Mouse (Mus musculus) liver, embryonic 16.5 days (tissue): ENCODE data around the gene Smco4. TPM values are rescaled to one million over a fixed set of nuclear protein-coding genes. Genes with fewer than 3 reads are reported as not detected.

Experiments used
- ATAC-seq: fragments of 200-750 bp; cut with Nextera tagmentation; 2 replicates; pipeline ENCODE4 v1.8.0; 2017; ENCODE audit warnings: low read depth, mild to moderate bottlenecking, moderate number of reproducible peaks, moderate library complexity
- H3K27ac ChIP-seq: fragments of 300-500 bp; sonication (generic); 2 replicates; pipeline ENCODE4 v1.5.1; 2014; ENCODE audit warnings: mild to moderate bottlenecking, low read length
- H3K27me3 ChIP-seq: fragments of 300-500 bp; sonication (generic); 2 replicates; pipeline ENCODE4 v1.6.1; 2014; ENCODE audit warnings: low read depth, low read length, mixed read lengths; ENCODE audit not compliant: control insufficient read depth, insufficient read depth
- H3K36me3 ChIP-seq: fragments of 300-500 bp; sonication (generic); 2 replicates; pipeline ENCODE4 v1.6.1; 2014; ENCODE audit warnings: mild to moderate bottlenecking; ENCODE audit not compliant: control insufficient read depth, insufficient read depth
- H3K4me1 ChIP-seq: fragments of 300-500 bp; sonication (generic); 2 replicates; pipeline ENCODE4 v1.6.1; 2014; ENCODE audit warnings: low read depth, low read length, mixed read lengths; ENCODE audit not compliant: control insufficient read depth
- H3K4me2 ChIP-seq: fragments of 300-500 bp; sonication (generic); 2 replicates; pipeline ENCODE4 v1.6.1; 2014; ENCODE audit warnings: low read depth, low read length, mixed read lengths
- H3K4me3 ChIP-seq: fragments of 300-500 bp; sonication (generic); 2 replicates; pipeline ENCODE4 v1.5.1; 2014; ENCODE audit warnings: low read depth, mild to moderate bottlenecking, low read length
- H3K9ac ChIP-seq: fragments of 300-500 bp; sonication (generic); 2 replicates; pipeline ENCODE4 v1.6.1; 2014; ENCODE audit warnings: low read depth, low read length
- H3K9me3 ChIP-seq: fragments of 300-500 bp; sonication (generic); replicated peaks from 2 replicates; pipeline ENCODE4 v1.6.1; 2016; ENCODE audit warnings: low read length; ENCODE audit not compliant: control insufficient read depth
- WGBS: fragments of 180-500 bp; shearing (Covaris S2); extraction: QIAGEN DNeasy Blood & Tissue Kit; methylation state at CpG from one replicate; pipeline ENCODE4 v1.1.7; 2014; ENCODE audit not compliant: insufficient replicate concordance; 5-methylcytosine and 5-hydroxymethylcytosine counted together
- polyA plus RNA-seq: library from polyadenylated mRNA; unstranded; fragments of >200 nt; fragmentation: Nextera tagmentation; extraction: Ambion mirVana; gene quantifications from 2 replicates; pipeline ENCODE4 v1.2.1, GENCODE M21; 2015

Smco4 gene
- polyA plus RNA-seq, 1 experiment from 2014 or later: 0.83 TPM

- no peak for ATAC-seq
- H3K27ac ChIP-seq: no peak overlapping the region
- no peaks in the 10 kb centered on the region for H3K27me3 ChIP-seq
- no peaks in the 10 kb centered on the region for H3K4me1 ChIP-seq
- no peak overlapping the region for H3K4me3 ChIP-seq
- no peak overlapping the region for H3K9ac ChIP-seq
- 71% methylated on average over 13 of the region's 13 CpGs for WGBS
- no peaks in the 10 kb centered on the region for H3K9me3 ChIP-seq
- no peak overlapping the region for H3K4me2 ChIP-seq
- H3K36me3 ChIP-seq: no peaks in the 10 kb centered on the region
These were observed 81.7 kb downstream of the Smco4 start for GRCm38 (mm10) chr9:15574750-15575454.

GRCm38 (mm10) chr9:15578427-15578826, 85.2 kb downstream of the Smco4 start:
- Histone ChIP-seq H3K27me3 (no peaks in the 10 kb centered on the region), H3K4me3 (no peak overlapping the region), H3K27ac (no peak overlapping the region), H3K9me3 (no peaks in the 10 kb centered on the region), H3K9ac (no peak overlapping the region), H3K36me3 (no peaks in the 10 kb centered on the region), H3K4me1 (no peaks in the 10 kb centered on the region), H3K4me2 (no peak overlapping the region)
- 21% methylated on average over 1 of the region's 1 CpGs for WGBS
- ATAC-seq: no peak

- Histone ChIP-seq H3K4me1 (no peaks in the 10 kb centered on the region), H3K9ac (no peak overlapping the region), H3K4me3 (no peak overlapping the region), H3K27me3 (no peaks in the 10 kb centered on the region), H3K27ac (no peak overlapping the region), H3K4me2 (no peak overlapping the region), H3K36me3 (no peaks in the 10 kb centered on the region), H3K9me3 (no peaks in the 10 kb centered on the region)
- ATAC-seq: no peak
- 75% methylated on average over 9 of the region's 9 CpGs for WGBS
These were observed 85.7 kb downstream of the Smco4 start for GRCm38 (mm10) chr9:15578946-15579345.

DNA sequence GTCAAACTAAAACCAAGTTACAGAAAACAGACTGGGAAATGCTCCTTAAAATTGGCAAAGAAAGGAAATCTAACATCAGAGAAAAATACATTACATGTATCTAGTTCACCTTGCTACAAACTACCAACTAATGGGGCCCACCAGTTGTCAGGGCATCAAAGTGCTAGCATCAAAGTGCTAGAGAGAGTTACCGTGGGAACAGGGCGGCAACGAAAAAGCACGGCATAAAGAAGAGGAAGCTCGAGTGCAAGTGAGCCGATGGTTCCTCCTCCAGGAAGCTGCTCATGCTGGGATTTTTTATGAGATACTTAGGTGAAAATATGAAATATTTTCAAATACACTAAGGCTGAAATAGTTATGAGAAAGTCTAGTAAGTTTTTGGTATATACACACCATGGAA, 86.9 kb downstream of the Smco4 start:
- H3K4me3 ChIP-seq: no peak overlapping the region
- no peaks in the 10 kb centered on the region for H3K9me3 ChIP-seq
- H3K4me2 ChIP-seq: no peak overlapping the region
- H3K27ac ChIP-seq: no peak overlapping the region
- no peaks in the 10 kb centered on the region for H3K4me1 ChIP-seq
- WGBS: 30% methylated on average over 6 of the region's 6 CpGs
- no peak overlapping the region for H3K9ac ChIP-seq
- no peak for ATAC-seq
- no peaks in the 10 kb centered on the region for H3K36me3 ChIP-seq
- H3K27me3 ChIP-seq: no peaks in the 10 kb centered on the region

GRCm38 (mm10) chr9:15582026-15582425, 88.8 kb downstream of the Smco4 start:
- no peaks in the 10 kb centered on the region for H3K9me3 ChIP-seq
- no peak for ATAC-seq
- no peak overlapping the region for H3K4me3 ChIP-seq
- no peak overlapping the region for H3K4me2 ChIP-seq
- 73% methylated on average over 5 of the region's 5 CpGs for whole genome bisulfite sequencing
- H3K27ac ChIP-seq: no peak overlapping the region
- H3K4me1 ChIP-seq: no peaks in the 10 kb centered on the region
- no peak overlapping the region for H3K9ac ChIP-seq
- H3K27me3 ChIP-seq: no peaks in the 10 kb centered on the region
- H3K36me3 ChIP-seq: no peaks in the 10 kb centered on the region

GRCm38 (mm10) chr9:15584209-15584608, 91.0 kb downstream of the Smco4 start:
- Histone ChIP-seq H3K36me3 (no peaks in the 10 kb centered on the region), H3K4me3 (no peak overlapping the region), H3K9ac (no peak overlapping the region), H3K4me2 (no peak overlapping the region), H3K9me3 (no peaks in the 10 kb centered on the region), H3K27ac (no peak overlapping the region), H3K4me1 (no peaks in the 10 kb centered on the region), H3K27me3 (no peaks in the 10 kb centered on the region)
- 63% methylated on average over 9 of the region's 9 CpGs for WGBS
- ATAC-seq: no peak

GRCm38 (mm10) chr9:15585956-15586355, 92.7 kb downstream of the Smco4 start:
- Histone ChIP-seq H3K36me3 (no peaks in the 10 kb centered on the region), H3K27ac (no peak overlapping the region), H3K4me3 (no peak overlapping the region), H3K9me3 (no peaks in the 10 kb centered on the region), H3K27me3 (no peaks in the 10 kb centered on the region), H3K9ac (no peak overlapping the region), H3K4me2 (no peak overlapping the region), H3K4me1 (no peaks in the 10 kb centered on the region)
- WGBS: 71% methylated on average over 1 of the region's 1 CpGs
- no peak for ATAC-seq

- Histone ChIP-seq H3K4me1 (no peaks in the 10 kb centered on the region), H3K9ac (no peak overlapping the region), H3K27me3 (no peaks in the 10 kb centered on the region), H3K36me3 (no peaks in the 10 kb centered on the region), H3K27ac (no peak overlapping the region), H3K9me3 (no peaks in the 10 kb centered on the region), H3K4me2 (no peak overlapping the region), H3K4me3 (no peak overlapping the region)
- ATAC-seq: no peak
- 39% methylated on average over 6 of the region's 6 CpGs for WGBS
These were observed 94.1 kb downstream of the Smco4 start for GRCm38 (mm10) chr9:15587157-15587854.

GRCm38 (mm10) chr9:15594148-15594547, 100.9 kb downstream of the Smco4 start:
- WGBS: 67% methylated on average over 4 of the region's 4 CpGs
- no peak overlapping the region for H3K27ac ChIP-seq
- H3K36me3 ChIP-seq: no peaks in the 10 kb centered on the region
- no peaks in the 10 kb centered on the region for H3K4me1 ChIP-seq
- no peak overlapping the region for H3K9ac ChIP-seq
- no peak overlapping the region for H3K4me3 ChIP-seq
- no peak for ATAC-seq
- H3K4me2 ChIP-seq: no peak overlapping the region
- H3K27me3 ChIP-seq: no peaks in the 10 kb centered on the region
- no peaks in the 10 kb centered on the region for H3K9me3 ChIP-seq
